Mouse (Mus musculus): Measurements from ENCODE around the gene Olfr1054. TPM values are rescaled to one million over a fixed set of nuclear protein-coding genes. Genes with fewer than 3 reads are reported as not detected.
"Not testable (repeated sequence)": the region's sequence is repeated elsewhere in the genome, so short reads cannot be mapped to it uniquely, and the experiment has no call there.

The Olfr1054 gene
- polyA plus RNA-seq (2012; fragmentation: generic; extraction: Trizol): not detected
- long read RNA-seq, experiment 1: 0 reads
- long read RNA-seq, experiment 2: 0 reads

DNA sequence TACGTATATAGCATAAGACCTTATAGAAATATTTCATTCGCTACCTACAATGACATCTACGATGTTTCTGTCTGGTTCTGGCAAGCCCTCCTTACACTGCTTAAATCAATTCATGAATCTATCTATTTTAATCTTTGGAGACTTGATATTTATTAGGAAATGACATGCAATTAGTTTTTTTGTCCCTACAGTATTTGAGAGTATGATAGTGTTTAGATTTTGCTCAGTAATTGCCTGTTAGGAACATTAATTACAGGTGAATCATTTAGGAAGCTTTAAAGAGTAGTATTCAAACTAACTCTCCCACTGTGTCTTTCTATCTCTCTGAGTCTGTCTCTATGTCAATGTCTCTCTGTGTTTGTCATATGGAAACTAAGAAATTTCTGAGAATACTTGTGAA, at the start of gene Olfr1054:
Olfr1054 (minus strand) TSS at position 101 of the 400 bp plus-strand sequence.
- H3K79me2 ChIP-seq (ENCODE audit: control insufficient read depth, insufficient read depth): no peaks in the 10 kb centered on the region
- H3K4me3 ChIP-seq (ENCODE audit: insufficient read depth, poor library complexity, severe bottlenecking): no peak within 1 kb of the TSS
- TF ChIP-seq CTCF (IDR thresholded peaks at IDR 0.05; ENCODE audit: control insufficient read depth, insufficient read depth, insufficient read length) (no peak), MAX (IDR thresholded peaks at IDR 0.05) (no peak), MYOG (IDR thresholded peaks at IDR 0.05; ENCODE audit: control insufficient read depth, extremely low read depth, insufficient read length) (no peak), FOSL1 (IDR thresholded peaks at IDR 0.05; ENCODE audit: insufficient read depth, low read length, poor library complexity, severe bottlenecking) (no peak), CEBPB (IDR thresholded peaks at IDR 0.05; ENCODE audit: low read depth) (no peak), USF1 (IDR thresholded peaks at IDR 0.05; ENCODE audit: low read depth) (no peak), MYOD1 (IDR thresholded peaks at IDR 0.05; ENCODE audit: control insufficient read depth, insufficient read length, low read depth) (no peak)
- H3ac ChIP-seq (ENCODE audit: control insufficient read depth, insufficient read length, low read depth): no peak within 1 kb of the TSS
- no peaks in the 10 kb centered on the region for H3K27me3 ChIP-seq (ENCODE audit: control insufficient read depth, insufficient read depth, insufficient read length)
- no peaks in the 10 kb centered on the region for H3K79me3 ChIP-seq (ENCODE audit: low read depth)
- no peaks in the 10 kb centered on the region for H3K36me3 ChIP-seq (ENCODE audit: control insufficient read depth, insufficient read depth)

- Histone ChIP-seq H3K79me3 (ENCODE audit: low read depth) (no peaks in the 10 kb centered on the region), H3K27me3 (ENCODE audit: control insufficient read depth, insufficient read depth, insufficient read length) (no peaks in the 10 kb centered on the region), H3K4me3 (ENCODE audit: insufficient read depth, poor library complexity, severe bottlenecking) (no peak within 1 kb of the TSS), H3K79me2 (ENCODE audit: control insufficient read depth, insufficient read depth) (no peaks in the 10 kb centered on the region), H3K36me3 (ENCODE audit: control insufficient read depth, insufficient read depth) (no peaks in the 10 kb centered on the region), H3ac (ENCODE audit: control insufficient read depth, insufficient read length, low read depth) (no peak within 1 kb of the TSS)
- TF ChIP-seq CEBPB (IDR thresholded peaks at IDR 0.05; ENCODE audit: low read depth) (no peak), CTCF (IDR thresholded peaks at IDR 0.05; ENCODE audit: control insufficient read depth, insufficient read depth, insufficient read length) (no peak), MYOG (IDR thresholded peaks at IDR 0.05; ENCODE audit: control insufficient read depth, extremely low read depth, insufficient read length) (no peak), FOSL1 (IDR thresholded peaks at IDR 0.05; ENCODE audit: insufficient read depth, low read length, poor library complexity, severe bottlenecking) (no peak), MYOD1 (IDR thresholded peaks at IDR 0.05; ENCODE audit: control insufficient read depth, insufficient read length, low read depth) (no peak), USF1 (IDR thresholded peaks at IDR 0.05; ENCODE audit: low read depth) (no peak), MAX (IDR thresholded peaks at IDR 0.05) (no peak)
Measured at GRCm38 (mm10) chr2:86378293-86378692, 43.1 kb upstream of the Olfr1054 start, which contains the start of gene Olfr1057. Gene Olfr1057, minus strand, starts transcription at chr2:86378393.

- H3K79me2 ChIP-seq (ENCODE audit: control insufficient read depth, insufficient read depth); H3K27me3 ChIP-seq (ENCODE audit: control insufficient read depth, insufficient read depth, insufficient read length); H3ac ChIP-seq (ENCODE audit: control insufficient read depth, insufficient read length, low read depth); H3K4me3 ChIP-seq (ENCODE audit: insufficient read depth, poor library complexity, severe bottlenecking); H3K36me3 ChIP-seq (ENCODE audit: control insufficient read depth, insufficient read depth); H3K79me3 ChIP-seq (ENCODE audit: low read depth): not testable (repeated sequence)
Measured at GRCm38 (mm10) chr2:86366342-86366741, 31.1 kb upstream of the Olfr1054 start.

GRCm38 (mm10) chr2:86362369-86362768, 27.1 kb upstream of the Olfr1054 start, which contains the start of gene Olfr1056:
Gene Olfr1056, minus strand, starts transcription at chr2:86362469.
- H3K4me3 ChIP-seq (ENCODE audit: insufficient read depth, poor library complexity, severe bottlenecking): no peak within 1 kb of the TSS
- H3K36me3 ChIP-seq (ENCODE audit: control insufficient read depth, insufficient read depth): no peaks in the 10 kb centered on the region
- H3K79me3 ChIP-seq (ENCODE audit: low read depth): no peaks in the 10 kb centered on the region
- H3K79me2 ChIP-seq (ENCODE audit: control insufficient read depth, insufficient read depth): no peaks in the 10 kb centered on the region
- H3K27me3 ChIP-seq (ENCODE audit: control insufficient read depth, insufficient read depth, insufficient read length): no peaks in the 10 kb centered on the region
- H3ac ChIP-seq (ENCODE audit: control insufficient read depth, insufficient read length, low read depth): no peak within 1 kb of the TSS
- TF ChIP-seq CEBPB (IDR thresholded peaks at IDR 0.05; ENCODE audit: low read depth) (no peak), USF1 (IDR thresholded peaks at IDR 0.05; ENCODE audit: low read depth) (no peak), MAX (IDR thresholded peaks at IDR 0.05) (no peak), CTCF (IDR thresholded peaks at IDR 0.05; ENCODE audit: control insufficient read depth, insufficient read depth, insufficient read length) (no peak), FOSL1 (IDR thresholded peaks at IDR 0.05; ENCODE audit: insufficient read depth, low read length, poor library complexity, severe bottlenecking) (no peak), MYOG (IDR thresholded peaks at IDR 0.05; ENCODE audit: control insufficient read depth, extremely low read depth, insufficient read length) (no peak), MYOD1 (IDR thresholded peaks at IDR 0.05; ENCODE audit: control insufficient read depth, insufficient read length, low read depth) (no peak)

GRCm38 (mm10) chr2:86351751-86352150, 16.5 kb upstream of the Olfr1054 start:
- H3ac ChIP-seq (ENCODE audit: control insufficient read depth, insufficient read length, low read depth); H3K79me3 ChIP-seq (ENCODE audit: low read depth); H3K27me3 ChIP-seq (ENCODE audit: control insufficient read depth, insufficient read depth, insufficient read length); H3K79me2 ChIP-seq (ENCODE audit: control insufficient read depth, insufficient read depth); H3K36me3 ChIP-seq (ENCODE audit: control insufficient read depth, insufficient read depth); H3K4me3 ChIP-seq (ENCODE audit: insufficient read depth, poor library complexity, severe bottlenecking): not testable (repeated sequence)

DNA sequence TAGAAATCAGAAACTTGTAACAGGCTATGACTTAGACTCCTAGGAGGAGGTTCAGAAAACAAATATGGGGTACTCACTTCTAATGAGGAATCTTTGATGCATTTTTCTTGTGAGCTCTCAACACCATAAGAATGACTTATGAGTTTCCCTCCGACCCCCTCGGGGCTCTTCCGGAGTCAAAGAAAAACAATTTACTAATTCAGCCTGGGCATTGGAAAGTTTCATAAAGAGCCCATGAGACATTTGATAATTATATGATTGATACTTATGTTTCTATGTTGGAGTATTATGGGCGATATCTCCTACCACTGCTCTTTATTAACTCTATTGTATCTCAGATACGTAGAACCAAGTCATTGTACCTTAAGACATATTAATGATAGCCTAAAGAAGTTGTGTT, 15.0 kb upstream of the Olfr1054 start, which contains the start of gene Olfr1055:
Olfr1055 (minus strand) TSS at position 101 of the 400 bp plus-strand sequence.
- no peak within 1 kb of the TSS for H3ac ChIP-seq (ENCODE audit: control insufficient read depth, insufficient read length, low read depth)
- H3K79me3 ChIP-seq (ENCODE audit: low read depth): no peaks in the 10 kb centered on the region
- no peak for TF ChIP-seq CEBPB (IDR thresholded peaks at IDR 0.05; ENCODE audit: low read depth)
- no peak for TF ChIP-seq USF1 (IDR thresholded peaks at IDR 0.05; ENCODE audit: low read depth)
- TF ChIP-seq FOSL1 (IDR thresholded peaks at IDR 0.05; ENCODE audit: insufficient read depth, low read length, poor library complexity, severe bottlenecking): no peak
- TF ChIP-seq MAX (IDR thresholded peaks at IDR 0.05): no peak
- TF ChIP-seq MYOG (IDR thresholded peaks at IDR 0.05; ENCODE audit: control insufficient read depth, extremely low read depth, insufficient read length): no peak
- TF ChIP-seq CTCF (IDR thresholded peaks at IDR 0.05; ENCODE audit: control insufficient read depth, insufficient read depth, insufficient read length): no peak
- TF ChIP-seq MYOD1 (IDR thresholded peaks at IDR 0.05; ENCODE audit: control insufficient read depth, insufficient read length, low read depth): no peak
- no peaks in the 10 kb centered on the region for H3K36me3 ChIP-seq (ENCODE audit: control insufficient read depth, insufficient read depth)
- H3K27me3 ChIP-seq (ENCODE audit: control insufficient read depth, insufficient read depth, insufficient read length): no peaks in the 10 kb centered on the region
- no peaks in the 10 kb centered on the region for H3K79me2 ChIP-seq (ENCODE audit: control insufficient read depth, insufficient read depth)
- H3K4me3 ChIP-seq (ENCODE audit: insufficient read depth, poor library complexity, severe bottlenecking): no peak within 1 kb of the TSS
